Mouse (Mus musculus) effector memory CD4-positive, alpha-beta T cell, adult 5 months (primary cell): ENCODE results near the gene Ccdc62. TPM values are rescaled to one million over a fixed set of nuclear protein-coding genes. Genes with fewer than 3 reads are reported as not detected.

ENCODE experiments used
- polyA plus RNA-seq: library from polyadenylated mRNA; unstranded; fragments of 100-300 nt; shearing (Covaris generic); gene quantifications from one replicate; pipeline ENCODE4 v1.2.1, GENCODE M21; 2017

Gene Ccdc62
- 5.0 TPM for polyA plus RNA-seq

DNA sequence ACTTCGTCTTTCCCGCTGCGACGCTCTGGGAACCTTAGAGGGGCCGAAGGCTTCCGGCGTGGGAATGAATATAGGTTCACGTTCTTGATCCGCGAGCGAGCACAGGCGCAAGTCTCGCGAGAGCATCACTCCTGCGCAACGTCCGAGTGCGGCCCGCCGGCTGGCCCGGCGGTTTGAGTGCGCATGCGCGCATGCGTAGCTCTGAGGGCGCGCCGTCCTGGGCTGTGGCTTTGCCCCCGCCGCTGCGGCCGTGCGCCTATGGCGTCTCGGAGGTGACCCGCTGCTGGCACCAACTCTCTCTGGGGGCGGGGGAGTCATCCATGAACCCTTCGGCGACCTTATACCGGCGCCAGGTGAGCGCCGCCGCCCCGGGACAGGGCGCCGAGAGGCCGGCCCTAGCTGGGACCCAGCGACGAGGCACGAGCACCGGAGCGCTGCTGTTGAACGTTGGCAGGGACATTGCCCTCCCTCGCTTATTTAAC, at the start of gene Ccdc62:
Ccdc62 (plus strand) TSS at position 172 of the 482 bp plus-strand sequence.

DNA sequence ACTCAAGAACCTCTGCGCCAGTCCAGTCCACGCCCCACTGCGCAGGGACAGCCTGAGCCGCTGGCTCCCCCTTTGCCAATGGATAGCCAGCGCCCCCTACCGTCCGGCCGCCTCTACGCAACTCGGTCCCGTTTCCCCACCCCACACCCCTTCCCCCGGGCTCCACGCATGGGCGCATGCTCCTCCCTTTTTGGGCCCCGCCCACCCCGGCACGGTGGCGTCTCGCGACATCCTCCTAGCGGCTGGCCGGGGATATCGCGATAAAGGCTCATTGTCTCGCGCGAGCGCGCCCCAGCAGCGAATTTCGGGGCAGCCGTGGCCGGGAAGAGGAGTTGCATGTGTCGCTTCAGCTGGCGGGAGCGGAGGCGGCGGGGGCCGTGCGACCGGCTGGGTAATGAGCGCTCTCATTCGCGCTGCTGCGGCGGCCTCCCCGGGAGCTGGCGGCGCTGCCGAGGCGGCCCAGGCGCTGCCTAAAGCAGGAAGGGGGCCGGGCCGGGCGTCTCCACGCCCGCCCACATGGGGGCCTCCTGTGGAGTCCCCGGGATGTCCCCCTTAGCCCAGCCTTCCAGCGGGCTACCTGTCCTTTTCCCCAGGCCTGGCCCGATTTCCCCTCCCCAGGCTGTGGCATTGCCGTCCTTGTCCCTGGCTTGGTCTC, 23.4 kb upstream of the Ccdc62 start, which contains the start of gene Denr:
Denr (plus strand) TSS at position 200 of the 655 bp plus-strand sequence.

DNA sequence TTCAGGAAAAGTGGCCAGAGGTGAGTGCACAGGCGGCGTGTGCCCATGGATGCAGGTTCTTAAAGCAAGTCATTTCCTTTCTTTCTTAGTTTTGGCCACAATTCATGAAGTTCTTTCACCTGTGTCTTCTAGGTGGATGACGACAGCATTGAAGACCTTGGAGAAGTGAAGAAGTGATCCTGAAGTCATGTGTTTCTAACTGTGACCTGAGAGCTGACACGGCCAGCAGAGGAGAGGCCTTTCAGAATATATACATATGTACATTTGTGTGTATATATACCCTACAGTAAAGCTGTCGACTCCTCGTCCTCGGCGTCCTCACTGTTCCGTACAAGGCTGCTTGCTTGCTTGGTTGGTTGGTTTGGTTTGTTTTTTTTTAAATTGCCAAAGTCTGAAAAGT, 3.4 kb upstream of the Ccdc62 start, which contains the start of gene Gm43518:
Gm43518 (plus strand) TSS at position 301 of the 400 bp plus-strand sequence.

DNA sequence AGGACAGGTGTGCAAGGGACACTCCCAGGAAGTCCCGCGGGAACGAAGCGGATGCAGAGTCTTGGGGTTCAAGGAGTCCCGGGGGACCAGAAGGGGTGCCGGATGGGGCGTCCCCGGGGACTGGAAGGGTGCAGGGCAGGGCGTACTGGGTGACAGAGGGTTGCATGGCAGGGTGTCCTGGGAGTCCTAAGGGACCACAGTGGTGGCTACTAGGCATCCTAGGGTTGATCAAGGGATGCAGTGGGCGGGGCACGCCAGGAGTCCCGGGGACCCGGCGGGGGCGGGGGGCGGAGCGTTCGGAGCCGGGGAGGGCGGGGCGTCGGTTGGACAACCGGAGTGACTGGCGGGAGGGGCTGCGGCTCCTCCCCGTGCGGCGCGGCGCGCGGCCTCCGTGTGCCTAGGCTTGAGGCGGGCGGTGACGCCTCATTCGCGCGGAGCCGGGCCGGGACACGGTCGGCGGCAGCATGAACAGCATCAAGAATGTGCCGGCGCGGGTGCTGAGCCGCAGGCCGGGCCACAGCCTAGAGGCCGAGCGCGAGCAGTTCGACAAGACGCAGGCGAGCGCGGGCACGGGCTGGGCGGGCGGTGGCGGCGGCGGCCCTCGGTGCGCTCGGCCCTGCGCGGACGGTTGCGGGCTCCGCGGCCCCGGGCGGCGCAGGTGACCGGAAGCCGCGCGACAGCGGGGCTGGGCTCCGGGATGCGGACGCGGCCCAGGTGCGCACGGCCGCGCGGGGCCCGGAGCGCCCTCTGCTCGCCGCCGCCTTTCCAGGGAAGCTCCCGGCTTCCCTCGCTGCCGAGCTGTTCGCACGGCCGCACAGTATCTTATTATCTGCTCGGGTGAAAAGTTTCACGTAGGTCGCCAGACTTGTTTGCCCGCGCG, 43.1 kb downstream of the Ccdc62 start, which contains the start of gene Hip1r:
Hip1r (plus strand) TSS at position 330 of the 880 bp plus-strand sequence.

Other genes starting within 250 kb of the Ccdc62 start
- gene Clip1, start 246.1 kb upstream of the Ccdc62 start, polyA plus RNA-seq = 166 TPM
- gene Zcchc8, start 209.6 kb upstream of the Ccdc62 start, polyA plus RNA-seq = 70.6 TPM
- 282 TPM for gene Rsrc2, start 181.3 kb upstream of the Ccdc62 start, polyA plus RNA-seq
- gene Kntc1, start 181.0 kb upstream of the Ccdc62 start, polyA plus RNA-seq = 5.3 TPM
- gene Hcar2, start 65.2 kb upstream of the Ccdc62 start, polyA plus RNA-seq = not detected
- gene Hcar1, start 50.7 kb upstream of the Ccdc62 start, polyA plus RNA-seq = not detected
- 65.3 TPM for gene Denr, start 23.5 kb upstream of the Ccdc62 start, polyA plus RNA-seq
- gene Gm43518, start 3.3 kb upstream of the Ccdc62 start, polyA plus RNA-seq = 6.5 TPM
- gene Hip1r, start 42.9 kb downstream of the Ccdc62 start, polyA plus RNA-seq = 82.2 TPM
- gene Vps37b, start 101.6 kb downstream of the Ccdc62 start, polyA plus RNA-seq = 3,903 TPM
- 116 TPM for gene Abcb9, start 165.1 kb downstream of the Ccdc62 start, polyA plus RNA-seq
- 31.5 TPM for gene Ogfod2, start 181.6 kb downstream of the Ccdc62 start, polyA plus RNA-seq
- gene Arl6ip4, start 185.4 kb downstream of the Ccdc62 start, polyA plus RNA-seq = 45.2 TPM